Comparison of ENCODE assay signal across 8 mouse cellular contexts in the genomic region with DNA sequence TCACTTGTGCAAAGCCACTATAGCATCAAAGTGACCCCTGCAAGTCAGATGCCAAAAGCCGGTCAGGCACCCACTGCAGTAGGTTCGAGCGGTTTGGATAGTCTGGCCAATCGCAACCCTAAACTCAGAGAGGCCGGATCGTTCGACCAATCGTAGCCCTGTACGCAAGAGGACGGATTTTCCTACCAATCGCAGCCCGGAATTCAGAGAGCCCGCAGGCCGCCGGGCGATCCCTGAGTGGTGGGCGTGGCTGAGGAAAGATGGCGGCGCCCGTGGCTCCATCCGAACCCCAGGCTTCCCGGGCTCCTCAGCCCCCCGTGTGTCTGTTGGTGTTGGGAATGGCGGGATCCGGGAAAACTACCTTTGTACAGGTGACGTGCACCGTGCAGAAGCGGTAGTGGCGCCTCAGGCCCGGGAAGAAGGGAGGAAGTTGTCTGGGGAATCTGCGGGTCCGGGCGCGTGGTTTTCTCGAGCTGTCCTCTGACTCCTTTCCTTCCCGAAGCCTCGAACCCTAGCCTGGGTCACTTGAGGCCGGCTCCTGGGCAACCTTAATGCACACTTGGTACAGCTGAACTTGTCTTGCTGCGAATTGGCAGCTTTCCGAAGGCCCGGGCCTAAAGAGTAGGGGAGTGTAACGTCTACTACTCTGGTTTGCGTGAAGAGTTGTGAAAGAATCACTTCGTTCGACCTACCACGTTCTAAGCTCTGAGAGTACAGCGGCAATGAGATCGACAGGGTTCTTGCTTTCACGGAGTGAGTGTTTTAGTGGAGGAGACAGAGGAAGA. TPM values are rescaled to one million over a fixed set of nuclear protein-coding genes. Genes with fewer than 3 reads are reported as not detected.
DNase-seq lines count a peak whose midpoint lies in the region; ATAC-seq and TF ChIP-seq lines count a peak whose summit lies in the region.

A gene (plus strand): TSS at position 229 of the 785 bp plus-strand sequence.

- ATAC-seq in frontal cortex, adult (ENCODE audit: low TSS enrichment): peak; percentile 100
- ATAC-seq in lung, postnatal 0 days: peak; percentile 100

- peak; percentile 95 for DNase-seq in MN1 (ENCODE audit: low spot score)
- DNase-seq in cerebellum, adult 9-10 months: peak; percentile 91
- peak; percentile 90 for DNase-seq in hindbrain, embryonic 10.5 days (ENCODE audit: low spot score)
- DNase-seq in layer of hippocampus, adult 9-11 months: peak; percentile 92
- DNase-seq in lung, postnatal 0 days (ENCODE audit: low spot score): peak; percentile 96
- peak; percentile 81 for DNase-seq in ovary, postnatal 14 days (ENCODE audit: low spot score)
- peak; percentile 88 for DNase-seq in thymus, postnatal 14 days

- TF ChIP-seq CTCF in lung, postnatal 0 days (IDR thresholded peaks at IDR 0.05): no peak

- no peaks in the 10 kb centered on the region for H3K9me3 ChIP-seq in hindbrain, embryonic 10.5 days
- no peaks in the 10 kb centered on the region for H3K9me3 ChIP-seq in lung, postnatal 0 days (ENCODE audit: low read length)

- peak within 1 kb of the TSS; percentile 87 for H3K27ac ChIP-seq in hindbrain, embryonic 10.5 days
- H3K27ac ChIP-seq in lung, postnatal 0 days (ENCODE audit: low read length): no peak within 1 kb of the TSS

- H3K4me2 ChIP-seq in lung, postnatal 0 days (replicated peaks; ENCODE audit: low read depth, low read length): peak within 1 kb of the TSS; percentile 93

- H3K4me1 ChIP-seq in hindbrain, embryonic 10.5 days (replicated peaks): peaks cover 15% of the 10 kb centered on the region
- H3K4me1 ChIP-seq in lung, postnatal 0 days (ENCODE audit: insufficient read depth, low read depth, low read length): peaks cover 6% of the 10 kb centered on the region; the same call in 1 of the 2 replicates

- peak within 1 kb of the TSS; percentile 45 for H3K9ac ChIP-seq in lung, postnatal 0 days (replicated peaks; ENCODE audit: low read depth)

- under 1% methylated on average over 49 of the region's 49 CpGs for whole genome bisulfite sequencing in hindbrain, embryonic 10.5 days
- under 1% methylated on average over 49 of the region's 49 CpGs for WGBS in lung, postnatal 0 days

- no peaks in the 10 kb centered on the region for H3K27me3 ChIP-seq in hindbrain, embryonic 10.5 days (ENCODE audit: insufficient read depth, poor library complexity, severe bottlenecking)
- H3K27me3 ChIP-seq in lung, postnatal 0 days (replicated peaks; ENCODE audit: insufficient read depth, low read length): no peaks in the 10 kb centered on the region

- TF ChIP-seq EP300 in lung, postnatal 0 days (IDR thresholded peaks at IDR 0.05): no peak

- H3K4me3 ChIP-seq in hindbrain, embryonic 10.5 days: peak within 1 kb of the TSS; percentile 93
- peak within 1 kb of the TSS; percentile 75 for H3K4me3 ChIP-seq in lung, postnatal 0 days (ENCODE audit: low read depth, low read length)

- peaks cover 37% of the 10 kb centered on the region for H3K36me3 ChIP-seq in hindbrain, embryonic 10.5 days
- peaks cover 6% of the 10 kb centered on the region; the same call in 1 of the 2 replicates for H3K36me3 ChIP-seq in lung, postnatal 0 days (ENCODE audit: insufficient read depth, low read length)

RNA-seq across cellular contexts. Expression of the gene that starts here (rescaled TPM):
- 90.8 and 98.5 TPM in 2 replicates for polyA plus RNA-seq in hindbrain, embryonic 10.5 days (2016; fragmentation: Nextera tagmentation; extraction: Ambion mirVana)
- polyA plus RNA-seq in lung, postnatal 0 days (2015; fragmentation: Nextera tagmentation; extraction: Ambion mirVana): 22.3 TPM in 2 replicates
